Mouse (Mus musculus): ENCODE results near the gene Prrt3. TPM values are rescaled to one million over a fixed set of nuclear protein-coding genes. Genes with fewer than 3 reads are reported as not detected.

Prrt3 gene
- not detected for polyA plus RNA-seq (2014; fragmentation: Illumina TruSeq; extraction: RNeasy Lipid Tissue Mini Kit (QIAGEN cat#74804); ENCODE audit: low read depth, low replicate concordance)

GRCm38 (mm10) chr6:113501388-113502084 lies at the start of gene Prrt3:
Gene Prrt3 (minus strand): TSS chr6:113501931.

GRCm38 (mm10) chr6:113530932-113531839 lies 29.5 kb upstream of the Prrt3 start, which contains the start of the genes Emc3 and Fancd2:
Gene Emc3 (minus strand): TSS chr6:113531652.
Gene Fancd2 (plus strand): TSS chr6:113531682.

GRCm38 (mm10) chr6:113483100-113483615 lies 18.6 kb downstream of the Prrt3 start, which contains the start of gene Creld1:
Gene Creld1 (plus strand): TSS chr6:113483297.

GRCm38 (mm10) chr6:113471297-113471936 lies 30.3 kb downstream of the Prrt3 start, which contains the start of gene Il17rc:
Gene Il17rc (plus strand): TSS chr6:113471427.

GRCm38 (mm10) chr6:113457952-113458534 lies 43.7 kb downstream of the Prrt3 start, which contains the start of gene Il17re:
Gene Il17re (plus strand): TSS chr6:113458484.

Other genes starting within 250 kb of the Prrt3 start
- gene Cpne9, start 219.6 kb downstream of the Prrt3 start, polyA plus RNA-seq (2014; fragmentation: Illumina TruSeq; extraction: RNeasy Lipid Tissue Mini Kit (QIAGEN cat#74804); ENCODE audit: low read depth, low replicate concordance) = not detected
- 5.7 TPM for gene Brpf1, start 194.8 kb downstream of the Prrt3 start, polyA plus RNA-seq (2014; fragmentation: Illumina TruSeq; extraction: RNeasy Lipid Tissue Mini Kit (QIAGEN cat#74804); ENCODE audit: low read depth, low replicate concordance)
- gene Ogg1, start 175.0 kb downstream of the Prrt3 start, polyA plus RNA-seq (2014; fragmentation: Illumina TruSeq; extraction: RNeasy Lipid Tissue Mini Kit (QIAGEN cat#74804); ENCODE audit: low read depth, low replicate concordance) = 3.8 TPM
- 20.0 TPM for gene Camk1, start 157.9 kb downstream of the Prrt3 start, polyA plus RNA-seq (2014; fragmentation: Illumina TruSeq; extraction: RNeasy Lipid Tissue Mini Kit (QIAGEN cat#74804); ENCODE audit: low read depth, low replicate concordance)
- gene Tada3, start 124.0 kb downstream of the Prrt3 start, polyA plus RNA-seq (2014; fragmentation: Illumina TruSeq; extraction: RNeasy Lipid Tissue Mini Kit (QIAGEN cat#74804); ENCODE audit: low read depth, low replicate concordance) = 2.2 TPM
- 110 TPM for gene Arpc4, start 123.8 kb downstream of the Prrt3 start, polyA plus RNA-seq (2014; fragmentation: Illumina TruSeq; extraction: RNeasy Lipid Tissue Mini Kit (QIAGEN cat#74804); ENCODE audit: low read depth, low replicate concordance)
- 3.0 TPM for gene Ttll3, start 112.7 kb downstream of the Prrt3 start, polyA plus RNA-seq (2014; fragmentation: Illumina TruSeq; extraction: RNeasy Lipid Tissue Mini Kit (QIAGEN cat#74804); ENCODE audit: low read depth, low replicate concordance)
- not detected for gene Rpusd3, start 82.6 kb downstream of the Prrt3 start, polyA plus RNA-seq (2014; fragmentation: Illumina TruSeq; extraction: RNeasy Lipid Tissue Mini Kit (QIAGEN cat#74804); ENCODE audit: low read depth, low replicate concordance)
- gene Cidec, start 66.2 kb downstream of the Prrt3 start, polyA plus RNA-seq (2014; fragmentation: Illumina TruSeq; extraction: RNeasy Lipid Tissue Mini Kit (QIAGEN cat#74804); ENCODE audit: low read depth, low replicate concordance) = 0.69 TPM
- gene Jagn1, start 59.4 kb downstream of the Prrt3 start, polyA plus RNA-seq (2014; fragmentation: Illumina TruSeq; extraction: RNeasy Lipid Tissue Mini Kit (QIAGEN cat#74804); ENCODE audit: low read depth, low replicate concordance) = 17.2 TPM
- 8.7 TPM for gene Il17re, start 43.4 kb downstream of the Prrt3 start, polyA plus RNA-seq (2014; fragmentation: Illumina TruSeq; extraction: RNeasy Lipid Tissue Mini Kit (QIAGEN cat#74804); ENCODE audit: low read depth, low replicate concordance)
- gene Il17rc, start 30.5 kb downstream of the Prrt3 start, polyA plus RNA-seq (2014; fragmentation: Illumina TruSeq; extraction: RNeasy Lipid Tissue Mini Kit (QIAGEN cat#74804); ENCODE audit: low read depth, low replicate concordance) = 3.8 TPM
- 1.8 TPM for gene Creld1, start 18.6 kb downstream of the Prrt3 start, polyA plus RNA-seq (2014; fragmentation: Illumina TruSeq; extraction: RNeasy Lipid Tissue Mini Kit (QIAGEN cat#74804); ENCODE audit: low read depth, low replicate concordance)
- 76.8 TPM for gene Emc3, start 29.7 kb upstream of the Prrt3 start, polyA plus RNA-seq (2014; fragmentation: Illumina TruSeq; extraction: RNeasy Lipid Tissue Mini Kit (QIAGEN cat#74804); ENCODE audit: low read depth, low replicate concordance)
- 2.5 TPM for gene Fancd2, start 29.8 kb upstream of the Prrt3 start, polyA plus RNA-seq (2014; fragmentation: Illumina TruSeq; extraction: RNeasy Lipid Tissue Mini Kit (QIAGEN cat#74804); ENCODE audit: low read depth, low replicate concordance)
- not detected for gene Fancd2os, start 98.8 kb upstream of the Prrt3 start, polyA plus RNA-seq (2014; fragmentation: Illumina TruSeq; extraction: RNeasy Lipid Tissue Mini Kit (QIAGEN cat#74804); ENCODE audit: low read depth, low replicate concordance)
- 49.6 TPM for gene Brk1, start 102.8 kb upstream of the Prrt3 start, polyA plus RNA-seq (2014; fragmentation: Illumina TruSeq; extraction: RNeasy Lipid Tissue Mini Kit (QIAGEN cat#74804); ENCODE audit: low read depth, low replicate concordance)
- gene Vhl, start 122.0 kb upstream of the Prrt3 start, polyA plus RNA-seq (2014; fragmentation: Illumina TruSeq; extraction: RNeasy Lipid Tissue Mini Kit (QIAGEN cat#74804); ENCODE audit: low read depth, low replicate concordance) = 24.3 TPM
- 13.8 TPM for gene Irak2, start 136.5 kb upstream of the Prrt3 start, polyA plus RNA-seq (2014; fragmentation: Illumina TruSeq; extraction: RNeasy Lipid Tissue Mini Kit (QIAGEN cat#74804); ENCODE audit: low read depth, low replicate concordance)
- gene Tatdn2, start 195.1 kb upstream of the Prrt3 start, polyA plus RNA-seq (2014; fragmentation: Illumina TruSeq; extraction: RNeasy Lipid Tissue Mini Kit (QIAGEN cat#74804); ENCODE audit: low read depth, low replicate concordance) = 19.6 TPM
- gene Ghrl, start 217.9 kb upstream of the Prrt3 start, polyA plus RNA-seq (2014; fragmentation: Illumina TruSeq; extraction: RNeasy Lipid Tissue Mini Kit (QIAGEN cat#74804); ENCODE audit: low read depth, low replicate concordance) = not detected
- 41.7 TPM for gene Sec13, start 238.8 kb upstream of the Prrt3 start, polyA plus RNA-seq (2014; fragmentation: Illumina TruSeq; extraction: RNeasy Lipid Tissue Mini Kit (QIAGEN cat#74804); ENCODE audit: low read depth, low replicate concordance)